Mouse (Mus musculus) embryo, embryonic 11 days (tissue): ENCODE measurements around the gene Fdx1l.

Experiments used
- DNase-seq: peaks from one replicate; pipeline ENCODE4 v3.0.0-alpha.2; 2015

Gene Fdx1l

GRCm38 (mm10) chr9:21073044-21073840 is at the start of gene Fdx1l, which contains the start of gene Gm49373:
Gene Fdx1l (minus strand): TSS chr9:21073614.
Gene Gm49373 (minus strand): TSS chr9:21073096.
- peak; percentile 95 for DNase-seq

- no peak for DNase-seq
Measured at GRCm38 (mm10) chr9:21121483-21121882, 48.1 kb upstream of the Fdx1l start.

- no peak for DNase-seq
Measured at GRCm38 (mm10) chr9:21117073-21117472, 43.7 kb upstream of the Fdx1l start.

- no peak for DNase-seq
Measured at GRCm38 (mm10) chr9:21115105-21115504, 41.7 kb upstream of the Fdx1l start.

GRCm38 (mm10) chr9:21114190-21114589 is 40.8 kb upstream of the Fdx1l start:
- no peak for DNase-seq

GRCm38 (mm10) chr9:21113751-21114150 is 40.3 kb upstream of the Fdx1l start:
- DNase-seq: no peak

GRCm38 (mm10) chr9:21107607-21108237 is 34.3 kb upstream of the Fdx1l start:
- no peak for DNase-seq

GRCm38 (mm10) chr9:21105760-21106564 is 32.5 kb upstream of the Fdx1l start:
- DNase-seq: no peak

GRCm38 (mm10) chr9:21104814-21105213 is 31.4 kb upstream of the Fdx1l start:
- no peak for DNase-seq

GRCm38 (mm10) chr9:21102076-21102475 is 28.7 kb upstream of the Fdx1l start:
- DNase-seq: no peak

- DNase-seq: peak; percentile 20
Measured at GRCm38 (mm10) chr9:21100447-21101161, 27.2 kb upstream of the Fdx1l start.

- DNase-seq: no peak
Measured at GRCm38 (mm10) chr9:21097793-21098192, 24.4 kb upstream of the Fdx1l start.

- no peak for DNase-seq
Measured at GRCm38 (mm10) chr9:21095958-21096357, 22.5 kb upstream of the Fdx1l start.

GRCm38 (mm10) chr9:21093423-21093822 is 20.0 kb upstream of the Fdx1l start:
- DNase-seq: no peak

- DNase-seq: peak; percentile 99
Measured at GRCm38 (mm10) chr9:21091707-21092320, 18.4 kb upstream of the Fdx1l start, which contains the start of the genes Gm38431 and Raver1. Gene Gm38431 (minus strand): TSS chr9:21091997. Gene Raver1 (minus strand): TSS chr9:21092008.

GRCm38 (mm10) chr9:21090972-21091706 is 17.7 kb upstream of the Fdx1l start:
- DNase-seq: no peak

- no peak for DNase-seq
Measured at GRCm38 (mm10) chr9:21090537-21090936, 17.1 kb upstream of the Fdx1l start.

GRCm38 (mm10) chr9:21083324-21083723 is 9.9 kb upstream of the Fdx1l start:
- no peak for DNase-seq

- no peak for DNase-seq
Measured at GRCm38 (mm10) chr9:21081127-21081526, 7.7 kb upstream of the Fdx1l start.

GRCm38 (mm10) chr9:21075625-21076024 is 2.2 kb upstream of the Fdx1l start:
- DNase-seq: no peak

GRCm38 (mm10) chr9:21074173-21074572 is 759 bp upstream of the Fdx1l start:
- no peak for DNase-seq
